Mouse (Mus musculus) ovary, postnatal 14 days (tissue): ENCODE data around the gene Fli1.

ENCODE experiments used
- DNase-seq: peaks from one replicate; pipeline ENCODE4 v3.0.0; 2022; ENCODE audit warnings: low spot score

The Fli1 gene

DNA sequence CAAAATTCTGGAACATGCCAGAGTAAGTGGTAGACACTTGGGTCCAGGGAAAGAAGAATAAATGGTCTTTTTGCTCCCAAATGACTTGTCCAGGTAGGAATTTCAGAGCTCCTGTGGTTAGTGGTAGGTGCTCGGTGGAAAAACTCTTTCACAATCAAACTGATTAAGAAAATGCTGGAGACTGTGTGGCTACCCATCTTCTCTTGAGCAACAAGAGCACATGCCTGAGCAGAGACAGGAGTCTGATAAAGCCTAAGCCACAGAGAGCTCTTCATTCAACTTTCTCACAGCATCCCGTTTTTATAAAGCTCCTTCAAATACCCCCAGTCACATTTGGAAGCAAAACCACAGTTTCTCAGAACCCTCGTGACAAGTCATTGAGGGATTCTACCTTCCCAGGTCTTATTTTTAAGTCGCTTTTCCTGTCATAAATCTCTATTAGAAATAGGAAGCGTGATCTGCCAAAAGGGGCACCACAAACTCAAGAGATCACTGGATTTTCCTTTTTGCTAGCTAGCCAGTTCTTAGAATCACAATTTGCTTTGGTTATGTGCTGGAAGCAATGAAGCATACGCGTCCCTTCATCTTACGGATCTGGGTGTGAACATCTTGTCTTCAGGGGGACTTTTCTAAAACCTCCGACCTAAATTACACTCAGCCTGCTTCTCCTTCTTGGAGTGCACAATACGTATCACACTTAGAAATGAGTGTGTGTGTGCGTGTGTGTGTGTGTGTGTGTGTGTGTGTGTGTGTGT, 40.2 kb downstream of the Fli1 start:
- no peak for DNase-seq

DNA sequence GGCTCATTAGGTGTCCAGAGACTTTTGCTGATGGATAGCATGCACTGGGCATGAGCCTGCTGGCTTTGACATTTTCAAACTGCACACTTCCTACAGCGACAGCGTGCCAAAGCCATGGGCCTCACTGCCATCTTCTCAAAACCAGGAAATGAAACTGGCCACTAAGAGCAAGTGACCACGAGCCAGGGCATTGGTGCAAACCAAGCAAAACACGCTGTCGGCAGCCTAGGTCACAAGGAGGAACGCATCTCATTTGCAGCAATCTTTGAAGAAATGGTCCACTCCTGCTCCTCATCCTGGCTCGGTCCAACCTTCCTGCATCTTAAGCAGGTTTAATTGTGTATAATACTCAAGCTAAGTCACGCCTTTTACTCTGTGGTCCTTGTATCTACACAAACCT, 41.8 kb downstream of the Fli1 start:
- no peak for DNase-seq

DNA sequence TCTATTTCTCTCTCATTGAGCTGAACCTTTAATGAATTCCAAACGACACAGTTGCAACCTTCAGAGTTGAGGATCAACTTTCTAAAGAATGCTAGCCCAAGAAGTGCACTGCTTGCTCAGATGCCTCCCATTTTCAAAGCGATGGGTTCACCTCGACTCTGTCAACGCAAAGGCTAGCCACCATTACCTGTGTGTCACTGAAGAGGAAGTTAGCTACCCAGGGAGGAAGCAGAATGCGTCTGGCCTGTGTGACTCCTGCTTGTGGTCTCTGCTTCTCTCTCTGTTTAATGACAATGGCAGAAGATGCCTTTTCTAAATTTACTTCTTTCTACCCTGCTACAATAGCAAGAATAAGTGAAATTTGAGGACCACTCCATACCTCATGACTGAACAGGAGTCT, 42.6 kb downstream of the Fli1 start:
- DNase-seq: no peak

DNA sequence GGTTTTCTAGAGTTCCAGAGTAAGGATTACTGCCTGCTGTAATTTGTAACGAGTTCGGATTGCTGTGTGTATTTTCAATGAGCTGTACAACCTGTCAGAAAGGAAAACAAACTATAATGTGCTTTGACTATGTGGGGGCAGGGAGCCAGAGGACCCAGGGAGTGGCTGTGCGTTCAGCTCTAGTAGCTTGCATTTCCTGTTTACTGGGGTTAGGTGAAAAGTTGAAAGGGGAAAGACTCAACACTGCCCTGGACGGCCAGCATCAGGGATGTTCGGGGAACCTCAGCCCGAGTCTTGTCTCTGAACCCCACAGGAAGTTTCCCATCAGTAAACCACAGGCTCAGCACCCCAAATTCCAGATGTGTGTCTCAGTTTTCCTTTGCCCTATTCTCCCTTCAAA, 43.2 kb downstream of the Fli1 start:
- no peak for DNase-seq

DNA sequence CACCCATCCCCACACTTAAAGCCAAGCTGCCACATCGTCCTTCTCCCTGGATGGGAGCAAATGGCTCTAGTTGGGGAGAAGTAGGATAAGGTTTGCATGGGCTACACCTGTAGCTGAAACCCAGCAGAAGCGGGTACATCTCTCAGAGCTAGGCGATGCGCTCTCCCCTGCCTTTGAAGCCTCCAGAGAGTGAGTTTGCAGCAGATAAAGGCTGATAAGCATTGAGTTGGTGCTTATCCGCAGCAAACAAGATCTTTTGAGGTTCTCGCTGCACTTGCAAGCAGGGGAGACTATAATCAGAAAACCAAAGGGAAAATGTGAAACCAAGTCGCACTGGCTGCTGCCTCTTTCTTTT, 47.0 kb downstream of the Fli1 start:
- DNase-seq: no peak

DNA sequence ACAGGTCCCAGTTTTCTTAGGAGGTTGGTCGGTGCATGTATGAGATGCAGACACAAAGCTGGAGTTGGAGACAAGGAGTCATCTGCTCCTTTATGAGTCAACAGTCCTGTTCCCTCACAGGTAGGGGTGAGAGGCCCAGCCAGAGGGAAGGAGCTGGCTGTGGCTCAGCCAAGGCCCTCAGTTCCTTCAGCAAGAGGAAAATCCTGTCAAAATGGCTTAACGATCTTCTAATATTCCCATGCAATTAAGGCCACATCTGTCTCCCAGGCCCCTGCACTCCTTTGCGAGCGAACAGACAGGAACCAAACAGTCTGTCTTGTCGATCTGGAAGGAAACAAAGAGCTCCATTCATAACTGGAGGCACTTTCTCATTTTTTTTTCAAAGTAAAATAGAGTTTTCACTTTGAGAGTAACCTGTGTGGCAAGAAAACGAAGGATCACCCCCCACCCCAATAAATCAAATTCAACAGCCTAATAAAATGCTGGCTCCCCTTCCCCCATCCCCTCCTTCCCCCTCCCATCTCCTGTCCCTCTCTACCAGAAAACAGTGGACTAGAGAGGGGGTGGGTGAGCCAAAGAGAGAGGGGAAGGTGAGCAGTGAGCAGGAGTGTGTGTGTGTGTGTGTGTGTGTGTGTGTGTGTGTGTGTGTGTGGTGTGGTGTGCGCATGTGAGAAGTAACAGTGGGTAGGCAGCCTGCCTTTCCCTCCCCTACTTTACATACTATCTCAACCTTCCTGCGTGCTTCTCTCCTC, 47.6 kb downstream of the Fli1 start:
- no peak for DNase-seq

DNA sequence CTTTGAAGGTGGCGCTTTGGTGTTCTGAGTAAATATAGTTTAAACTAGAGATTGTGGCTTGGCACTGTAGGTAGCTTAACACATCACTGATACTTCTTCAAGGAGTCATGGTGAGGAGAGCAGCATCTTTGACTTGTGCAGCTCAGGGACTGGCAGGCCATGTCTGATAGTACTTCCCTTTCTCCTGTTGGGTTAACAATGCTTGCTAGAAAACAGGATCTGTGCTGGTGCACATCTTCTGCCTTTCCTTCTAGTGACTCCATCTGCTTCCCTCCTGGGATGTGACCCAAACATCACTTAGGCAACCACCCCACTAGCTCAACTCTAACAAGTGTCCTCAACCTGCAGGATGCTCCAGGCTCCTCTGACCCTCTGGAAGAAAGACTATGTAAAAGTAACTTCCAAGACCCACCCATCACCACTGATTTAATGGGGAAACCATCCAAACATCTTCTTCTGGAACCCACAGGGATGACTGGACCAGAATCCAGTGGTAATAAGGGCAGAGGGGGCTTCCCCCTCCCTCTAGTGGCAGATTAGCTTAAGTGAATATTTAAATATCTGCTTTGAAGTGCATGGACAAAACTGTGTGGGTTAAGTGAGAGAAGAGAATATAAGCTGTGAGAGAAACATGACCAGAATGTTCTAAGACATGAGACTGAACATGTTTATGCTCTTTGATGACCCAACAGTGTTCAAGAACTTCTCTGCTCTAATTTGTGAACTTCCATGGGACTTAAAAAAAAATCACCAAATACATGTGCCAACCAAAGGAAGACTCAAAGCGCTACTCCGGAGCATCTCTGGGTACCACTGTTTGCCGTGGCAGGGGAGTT, 48.9 kb downstream of the Fli1 start:
- DNase-seq: no peak

DNA sequence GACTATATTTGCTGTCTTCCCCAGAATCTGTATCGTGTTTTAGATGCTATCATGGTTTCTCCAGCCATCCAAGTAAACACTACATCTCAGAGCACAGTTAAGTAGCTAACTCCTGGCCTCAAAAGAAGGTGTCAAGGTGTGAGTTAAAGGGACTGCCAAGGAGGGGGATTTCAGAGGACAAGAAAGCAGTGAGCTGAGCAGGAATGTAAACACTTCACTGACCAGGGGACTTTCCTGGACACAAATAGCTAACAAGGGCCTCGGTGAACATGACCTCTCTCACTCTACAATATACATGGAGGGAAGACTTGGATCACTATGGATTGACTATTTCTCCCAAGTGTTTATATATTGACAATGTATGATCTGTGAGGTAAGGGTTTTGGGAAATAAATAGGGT, 49.9 kb downstream of the Fli1 start:
- DNase-seq: no peak

DNA sequence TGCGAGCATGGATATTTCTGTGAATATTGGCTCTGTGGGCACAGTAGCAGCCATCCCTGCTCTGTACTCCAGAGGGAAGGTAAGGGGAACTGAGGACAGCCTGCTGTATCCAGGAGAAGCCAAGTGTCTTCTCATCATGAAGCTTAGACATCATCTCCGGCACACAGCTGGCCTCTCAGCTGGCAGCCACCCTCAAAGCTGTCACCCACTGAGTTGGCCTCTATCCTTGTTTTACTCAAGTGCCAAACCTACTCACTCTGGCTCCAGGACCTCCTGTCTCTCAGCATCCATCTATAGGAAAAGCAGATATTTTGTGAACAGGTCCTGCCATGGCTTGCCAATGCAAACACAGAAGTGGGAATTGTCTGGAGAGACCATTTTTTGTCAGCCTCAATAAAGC, 51.2 kb downstream of the Fli1 start:
- no peak for DNase-seq

DNA sequence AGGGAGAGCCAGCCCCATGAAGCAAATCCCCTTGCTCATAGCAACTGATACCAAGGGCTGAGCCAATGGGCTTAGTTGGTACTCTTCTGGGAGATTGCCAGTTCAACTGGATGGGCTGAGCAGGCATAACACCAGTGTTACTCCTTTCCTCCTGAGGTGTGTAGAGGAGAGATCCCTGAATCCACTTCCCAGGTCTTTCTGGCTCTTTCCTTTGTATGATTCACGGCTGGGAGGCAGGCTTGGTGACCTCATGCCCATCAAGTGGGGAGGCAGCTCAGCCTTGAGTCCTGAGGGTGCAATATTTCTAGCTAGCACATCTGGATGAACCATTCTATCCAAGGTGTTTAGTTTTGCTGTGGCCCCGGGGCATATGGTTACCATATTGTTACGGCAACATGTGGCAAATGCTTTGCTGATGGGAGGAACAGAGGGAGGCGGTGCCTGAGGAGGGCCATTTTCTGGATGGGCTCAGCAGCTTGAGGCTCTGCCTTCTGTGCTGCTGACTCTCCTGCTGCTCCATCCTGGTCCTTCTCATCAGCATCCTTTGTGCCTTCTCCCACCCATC, 52.8 kb downstream of the Fli1 start:
- no peak for DNase-seq

DNA sequence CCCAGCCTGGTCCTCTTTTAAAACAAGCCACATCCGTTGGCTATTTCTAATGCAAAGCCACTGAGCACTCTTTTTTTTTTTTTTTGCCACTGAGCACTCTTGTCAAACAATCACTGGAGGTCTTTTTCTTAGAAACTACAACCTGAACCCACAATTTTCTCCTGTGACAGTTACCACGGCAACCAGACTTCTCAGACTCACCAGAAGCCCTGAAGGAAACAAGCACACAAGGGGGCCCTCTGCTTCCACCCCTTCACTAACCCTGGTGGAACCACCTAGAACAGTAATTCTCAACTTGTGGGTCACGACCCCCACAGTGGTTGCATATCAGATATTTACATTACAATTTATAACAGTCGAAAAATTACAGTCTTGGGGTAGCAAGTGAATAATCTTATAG, 53.3 kb downstream of the Fli1 start:
- DNase-seq: no peak

DNA sequence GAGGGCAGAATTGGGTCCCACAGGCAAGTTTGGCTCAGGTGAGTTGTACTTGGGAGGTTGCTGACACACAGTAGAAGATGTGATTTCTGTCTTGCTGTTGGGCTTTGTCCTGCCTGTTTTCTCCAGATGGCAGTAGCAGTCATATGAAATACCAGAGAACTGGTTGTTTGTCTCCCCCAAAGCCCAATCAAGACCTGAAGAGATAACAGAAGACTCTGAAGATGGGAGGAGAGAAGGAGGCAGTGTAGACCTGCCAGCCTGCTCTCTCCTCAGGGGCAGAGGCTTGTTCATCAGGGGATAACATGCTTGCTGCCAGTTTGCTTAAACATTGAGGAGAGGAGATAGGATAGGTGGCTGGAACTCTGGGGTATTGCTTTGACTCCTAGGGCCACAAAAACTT, 54.0 kb downstream of the Fli1 start:
- no peak for DNase-seq

DNA sequence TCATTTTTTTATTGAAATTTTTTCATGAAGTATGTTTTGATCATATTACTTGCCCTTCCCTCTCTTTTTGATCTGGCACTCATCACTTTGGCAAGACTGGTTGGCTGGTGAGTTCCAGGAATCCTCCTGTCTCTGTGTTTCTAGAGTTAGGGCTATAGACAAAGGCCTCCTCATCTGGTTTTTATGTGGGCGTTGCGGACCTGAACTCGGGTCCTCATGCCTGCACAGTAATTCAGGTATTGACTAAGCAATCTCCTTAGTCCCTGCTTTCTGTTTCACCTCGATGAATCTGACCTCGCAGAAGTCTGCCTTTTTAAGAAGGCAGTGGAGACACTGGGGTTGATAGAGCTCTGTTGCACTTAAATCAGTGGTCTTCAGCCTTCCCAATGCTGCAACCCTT, 54.8 kb downstream of the Fli1 start:
- DNase-seq: no peak

DNA sequence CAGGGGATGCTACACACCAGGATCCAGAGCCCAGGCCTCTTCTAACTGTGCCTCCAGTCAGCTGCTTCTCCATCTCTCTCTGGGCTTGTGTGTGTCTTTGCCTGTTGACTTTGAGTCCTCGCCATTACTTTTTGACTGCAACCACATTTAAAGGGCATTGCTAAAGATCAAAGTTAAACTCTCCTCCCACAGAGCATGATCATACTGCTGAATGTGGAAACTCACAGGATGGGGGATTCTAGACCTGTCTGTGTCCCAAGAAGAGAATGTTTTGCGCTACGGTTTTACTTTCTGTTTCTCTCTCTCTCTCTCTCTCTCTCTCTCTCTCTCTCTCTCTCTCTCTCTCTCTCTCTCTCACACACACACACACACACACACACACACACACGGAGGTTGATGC, 55.3 kb downstream of the Fli1 start:
- DNase-seq: no peak

DNA sequence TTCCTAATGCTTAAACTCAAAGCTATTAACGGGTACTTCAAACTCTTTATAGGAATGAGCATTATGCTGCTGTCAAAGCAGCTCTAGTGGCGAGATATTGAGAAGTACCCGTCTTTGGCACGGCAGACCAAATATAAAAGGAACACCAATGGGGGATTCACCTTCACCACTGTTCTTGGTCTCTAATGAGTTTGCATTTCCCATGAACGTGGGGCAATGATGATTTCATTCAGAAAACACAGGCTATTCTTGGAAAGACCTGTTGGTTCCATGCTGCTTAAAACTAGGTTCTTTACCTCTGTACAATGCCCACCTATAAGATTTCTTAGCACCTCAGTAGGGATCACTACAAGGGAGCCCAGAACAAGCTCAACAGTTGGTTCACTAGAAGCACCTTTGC, 62.2 kb downstream of the Fli1 start:
- no peak for DNase-seq

DNA sequence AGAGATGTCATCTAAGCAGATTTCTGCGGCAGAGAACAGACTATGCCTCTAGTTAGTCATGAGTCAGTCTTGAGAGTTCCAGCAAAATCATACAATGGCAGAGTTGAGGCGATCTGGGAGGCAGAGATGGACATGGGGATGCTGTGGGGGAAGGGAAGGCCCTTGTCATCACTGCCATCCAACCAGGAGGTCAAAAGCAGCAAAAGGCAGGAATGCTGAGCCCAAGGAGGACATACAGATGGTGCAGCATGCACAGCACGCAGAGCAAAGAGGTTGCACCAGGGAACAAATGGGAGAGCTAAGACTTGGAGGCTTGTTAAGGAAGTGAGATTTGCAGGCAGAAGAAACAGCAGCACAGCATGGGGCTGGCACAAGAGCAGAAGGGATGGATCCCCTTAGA, 63.9 kb downstream of the Fli1 start:
- no peak for DNase-seq

DNA sequence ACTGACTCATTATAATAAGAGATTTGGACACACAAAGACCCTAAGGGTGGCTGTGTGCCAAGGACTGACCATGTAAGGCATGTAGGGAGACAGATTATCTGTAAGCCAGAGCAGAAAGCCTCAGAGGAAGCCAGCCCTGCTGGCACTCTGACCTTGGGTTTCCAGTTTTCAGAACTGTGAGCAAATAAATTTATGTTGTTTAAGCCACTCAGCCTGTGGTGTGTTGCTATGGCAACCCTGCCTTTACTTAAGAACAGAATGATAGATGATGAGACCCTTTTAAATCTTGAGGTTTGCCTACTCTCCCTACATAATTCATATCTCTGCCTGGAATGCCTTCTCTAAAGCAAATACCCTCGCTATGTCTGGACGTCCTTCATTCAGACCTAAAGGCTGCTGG, 64.6 kb downstream of the Fli1 start:
- no peak for DNase-seq

DNA sequence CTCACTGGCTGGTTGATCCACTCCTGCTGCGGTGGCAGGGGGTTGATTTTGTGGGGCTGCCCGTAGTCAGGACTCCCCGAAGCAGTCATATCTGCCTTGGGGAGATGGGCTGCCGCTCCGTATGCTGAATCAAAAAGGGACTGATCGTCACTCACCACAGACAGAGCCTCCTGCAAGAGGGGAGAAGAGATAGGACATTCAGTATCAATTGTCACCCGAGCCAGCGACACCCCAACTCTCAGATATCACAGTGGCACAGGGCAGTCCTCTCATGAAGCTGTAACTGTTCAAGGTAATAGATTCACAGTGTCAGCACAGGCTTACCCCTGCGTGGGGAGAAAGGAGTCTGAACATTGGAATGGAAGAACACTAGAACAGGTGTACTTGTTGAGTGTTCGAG, 66.1 kb downstream of the Fli1 start:
- no peak for DNase-seq

DNA sequence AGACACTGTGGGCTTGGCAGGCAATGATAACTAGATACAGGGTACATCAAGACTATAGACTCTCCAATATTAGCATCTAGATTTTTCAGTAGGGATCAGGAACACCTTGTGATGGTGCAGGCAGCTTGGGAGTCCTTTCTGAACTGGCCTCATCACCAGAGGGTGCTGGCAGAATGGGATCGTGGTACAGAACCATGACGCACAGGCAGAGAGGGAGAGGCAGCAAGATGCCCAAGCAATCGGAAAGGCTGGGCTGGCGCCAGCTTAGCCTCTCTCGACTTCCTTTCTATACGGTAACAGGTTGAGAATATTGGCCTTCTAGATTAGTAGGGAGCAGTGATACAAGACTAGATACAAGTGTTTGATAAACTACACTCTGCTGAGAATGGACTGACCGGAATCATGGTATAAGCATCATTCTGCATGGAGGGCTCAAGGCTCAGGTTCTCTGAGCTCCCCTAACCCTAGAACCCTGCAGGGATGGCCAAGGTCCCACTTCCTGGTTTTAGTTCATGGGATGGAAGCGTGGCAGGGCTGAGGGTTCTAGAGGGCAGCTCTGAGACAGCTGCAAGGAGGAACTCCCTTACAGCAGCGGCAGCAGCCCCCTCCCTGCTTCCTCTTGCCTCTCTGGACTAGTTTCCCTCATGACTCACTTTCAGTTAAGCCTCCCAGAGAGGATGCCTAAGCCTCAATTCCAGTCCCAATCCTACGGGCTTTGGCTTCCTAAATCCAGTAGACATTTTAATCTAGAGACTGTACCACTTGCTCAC, 67.9 kb downstream of the Fli1 start:
- no peak for DNase-seq

DNA sequence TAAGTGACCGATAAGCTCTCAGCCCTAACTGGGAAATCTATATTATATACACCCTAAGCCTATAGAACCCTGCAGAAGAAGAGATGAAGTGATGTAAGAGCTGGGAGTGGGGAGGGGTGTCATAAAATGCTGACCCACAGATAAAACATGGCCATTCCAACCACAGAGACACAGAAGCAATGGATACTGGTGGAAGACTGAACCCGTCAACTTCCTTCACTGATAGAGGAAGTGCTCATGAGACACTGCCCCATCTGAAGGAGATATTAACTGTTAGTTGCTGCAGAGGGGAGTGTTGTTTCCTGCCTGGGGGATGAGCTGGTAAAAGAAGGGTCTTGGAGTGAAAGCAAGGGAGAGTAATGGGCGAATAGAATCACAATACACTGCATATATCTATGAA, 70.3 kb downstream of the Fli1 start:
- DNase-seq: no peak

DNA sequence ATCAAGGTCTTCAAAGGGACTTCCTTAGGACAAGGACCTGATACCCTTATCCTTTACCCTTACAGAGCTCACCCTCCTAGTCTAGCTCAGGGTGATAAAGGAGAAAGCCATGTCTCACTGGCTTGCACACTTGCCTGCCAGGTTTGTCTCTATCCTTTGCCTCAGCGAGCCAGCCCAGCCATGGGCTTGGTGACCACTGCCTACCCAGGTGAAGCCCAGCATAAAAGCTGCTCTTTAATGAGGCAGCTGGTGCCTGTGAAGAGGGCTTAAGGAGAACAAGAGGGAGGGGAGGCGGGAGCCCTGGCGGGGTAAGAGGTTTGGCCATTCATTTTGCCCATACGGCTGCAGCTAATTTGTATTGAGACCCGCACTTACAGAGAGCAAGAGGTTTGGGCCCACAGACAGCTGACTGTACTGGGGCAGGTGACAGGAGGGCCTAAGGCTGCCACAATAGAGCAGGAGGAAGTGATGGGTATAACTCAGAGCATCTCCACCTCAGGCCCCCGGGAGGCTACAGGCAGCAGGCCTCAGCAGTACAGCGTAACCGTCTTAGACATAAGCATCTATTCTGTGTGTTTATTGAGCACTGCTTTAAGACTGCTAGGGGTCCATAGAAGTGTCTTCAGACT, 73.4 kb downstream of the Fli1 start:
- DNase-seq: no peak

DNA sequence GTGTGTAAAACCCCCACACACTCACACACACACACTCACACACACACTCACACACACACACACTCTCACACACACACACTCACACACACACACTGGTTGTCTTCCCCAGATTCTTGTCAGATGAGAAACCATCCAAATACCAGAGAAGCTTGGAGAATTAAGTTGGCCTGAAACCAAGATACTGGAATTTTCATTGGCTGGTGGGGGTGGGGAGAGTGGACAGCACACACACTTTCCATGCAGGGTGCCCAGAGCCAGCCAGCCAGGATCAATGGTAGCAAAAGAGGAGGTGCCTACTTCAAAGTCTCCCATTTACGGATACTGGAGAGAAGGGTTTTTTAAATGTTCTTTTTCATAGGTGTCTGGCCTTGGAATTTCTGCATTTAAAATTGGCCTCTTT, 74.3 kb downstream of the Fli1 start:
- no peak for DNase-seq
